ENCODE assay signal across 8 mouse cellular contexts in genomic region chr1:183055608-183056288, GRCm38 (mm10).
DNase-seq lines count a peak whose midpoint lies in the region; ATAC-seq lines count a peak whose summit lies in the region.

No protein-coding gene starts in this region.

- H3K4me2 ChIP-seq in embryonic facial prominence, embryonic 11.5 days (ENCODE audit: low read depth, low read length), result no peak overlapping the region
- H3K4me2 ChIP-seq in heart, embryonic 12.5 days, result no peak overlapping the region
- no peak overlapping the region for H3K4me2 ChIP-seq in forebrain, embryonic 13.5 days

- 67% methylated on average over 2 of the region's 2 CpGs for WGBS in embryonic facial prominence, embryonic 11.5 days
- 81% methylated on average over 2 of the region's 2 CpGs for WGBS in embryonic facial prominence, embryonic 10.5 days
- 43% methylated on average over 2 of the region's 2 CpGs for WGBS in heart, embryonic 12.5 days
- 60% methylated on average over 2 of the region's 2 CpGs for WGBS in forebrain, embryonic 13.5 days

- no peaks in the 10 kb centered on the region for H3K4me1 ChIP-seq in embryonic facial prominence, embryonic 11.5 days (ENCODE audit: control insufficient read depth, insufficient read depth, low read length)
- H3K4me1 ChIP-seq in embryonic facial prominence, embryonic 10.5 days, result no peaks in the 10 kb centered on the region; the same call in 1 of the 2 replicates
- H3K4me1 ChIP-seq in heart, embryonic 12.5 days (replicated peaks), result peaks cover 23% of the 10 kb centered on the region
- peaks cover 9% of the 10 kb centered on the region for H3K4me1 ChIP-seq in forebrain, embryonic 13.5 days

- H3K9me3 ChIP-seq in embryonic facial prominence, embryonic 11.5 days (replicated peaks; ENCODE audit: control insufficient read depth, low read length), result no peaks in the 10 kb centered on the region
- H3K9me3 ChIP-seq in embryonic facial prominence, embryonic 10.5 days, result no peaks in the 10 kb centered on the region
- H3K9me3 ChIP-seq in heart, embryonic 12.5 days (replicated peaks), result peaks cover 2% of the 10 kb centered on the region; the same call in 1 of the 2 replicates
- H3K9me3 ChIP-seq in forebrain, embryonic 13.5 days (replicated peaks), result no peaks in the 10 kb centered on the region

- no peak for ATAC-seq in embryonic facial prominence, embryonic 11.5 days (replicated peaks; ENCODE audit: insufficient number of reproducible peaks, low FRiP score, low TSS enrichment, low read depth)
- ATAC-seq in heart, embryonic 12.5 days (ENCODE audit: insufficient number of reproducible peaks, low FRiP score), result no peak
- ATAC-seq in forebrain, embryonic 13.5 days, result no peak

- no peaks in the 10 kb centered on the region for H3K27me3 ChIP-seq in embryonic facial prominence, embryonic 11.5 days (ENCODE audit: control insufficient read depth, insufficient read depth, low read length)
- H3K27me3 ChIP-seq in embryonic facial prominence, embryonic 10.5 days (replicated peaks; ENCODE audit: low read depth, poor library complexity, severe bottlenecking), result no peaks in the 10 kb centered on the region
- H3K27me3 ChIP-seq in heart, embryonic 12.5 days (replicated peaks), result peaks cover 7% of the 10 kb centered on the region; the same call in 1 of the 2 replicates
- peaks cover 17% of the 10 kb centered on the region; the same call in 1 of the 2 replicates for H3K27me3 ChIP-seq in forebrain, embryonic 13.5 days

- H3K27ac ChIP-seq in embryonic facial prominence, embryonic 11.5 days (replicated peaks; ENCODE audit: low read depth, low read length), result no peak overlapping the region
- H3K27ac ChIP-seq in embryonic facial prominence, embryonic 10.5 days (replicated peaks), result no peak overlapping the region
- 0 out of 2 replicates have a peak overlapping the region, but pooled peaks have one; percentile 2 for H3K27ac ChIP-seq in heart, embryonic 12.5 days (ENCODE audit: poor library complexity, severe bottlenecking)
- H3K27ac ChIP-seq in forebrain, embryonic 13.5 days, result no peak overlapping the region

- no peak overlapping the region for H3K4me3 ChIP-seq in embryonic facial prominence, embryonic 11.5 days (ENCODE audit: low read depth, low read length)
- no peak overlapping the region for H3K4me3 ChIP-seq in embryonic facial prominence, embryonic 10.5 days
- no peak overlapping the region for H3K4me3 ChIP-seq in heart, embryonic 12.5 days
- no peak overlapping the region for H3K4me3 ChIP-seq in forebrain, embryonic 13.5 days

- DNase-seq in embryonic facial prominence, embryonic 11.5 days (ENCODE audit: low spot score), result peak; percentile 50
- no peak for DNase-seq in embryonic facial prominence, embryonic 10.5 days (ENCODE audit: low spot score)
- DNase-seq in NIH3T3 (ENCODE audit: low read depth), result peak; percentile 69
- DNase-seq in kidney, postnatal 25 days, result peak; percentile 57 to 75
- DNase-seq in layer of hippocampus, postnatal 14 days (ENCODE audit: low spot score in 2 of 2), result no peak
- DNase-seq in urinary bladder, postnatal 4 days (ENCODE audit: low spot score in 2 of 2), result no peak

- no peaks in the 10 kb centered on the region for H3K36me3 ChIP-seq in embryonic facial prominence, embryonic 11.5 days (replicated peaks; ENCODE audit: control insufficient read depth, insufficient read depth, low read depth, low read length)
- H3K36me3 ChIP-seq in embryonic facial prominence, embryonic 10.5 days (replicated peaks), result no peaks in the 10 kb centered on the region
- no peaks in the 10 kb centered on the region for H3K36me3 ChIP-seq in heart, embryonic 12.5 days
- H3K36me3 ChIP-seq in forebrain, embryonic 13.5 days (ENCODE audit: poor library complexity, severe bottlenecking), result no peaks in the 10 kb centered on the region

- H3K9ac ChIP-seq in embryonic facial prominence, embryonic 11.5 days (replicated peaks; ENCODE audit: low read length), result no peak overlapping the region
- no peak overlapping the region for H3K9ac ChIP-seq in heart, embryonic 12.5 days
- no peak overlapping the region for H3K9ac ChIP-seq in forebrain, embryonic 13.5 days

Comparison
In these comparisons a context has a peak if more than half of its experiments do, and no peak if none do; other contexts are left out.
1. DNase-seq: peak in embryonic facial prominence, embryonic 11.5 days (single experiment), NIH3T3 (single experiment) and kidney, postnatal 25 days (2 of 2); none in embryonic facial prominence, embryonic 10.5 days (single experiment), layer of hippocampus, postnatal 14 days (0 of 2) and urinary bladder, postnatal 4 days (0 of 2).